Comparison of ENCODE assay signal across 10 mouse cellular contexts in the genomic region with DNA sequence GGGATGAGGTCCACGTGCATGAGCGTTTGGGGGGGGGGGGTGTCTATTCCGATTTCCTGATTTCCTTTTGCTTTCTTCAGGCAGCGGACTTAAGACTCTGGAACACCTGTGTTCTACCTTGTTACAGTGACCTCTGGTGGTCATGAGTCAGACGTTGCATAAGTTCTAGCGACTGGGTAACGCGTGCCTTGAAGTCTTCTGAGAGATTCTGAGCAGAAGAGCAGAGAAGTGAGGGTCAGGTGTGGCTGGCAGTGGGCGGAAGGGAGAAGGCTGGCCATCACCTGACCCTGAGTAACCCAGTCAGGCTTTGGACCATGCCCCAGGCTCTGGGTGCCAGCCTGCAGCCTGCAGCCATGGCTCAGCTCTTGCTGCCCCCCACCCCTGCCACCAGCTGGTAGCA.
DNase-seq lines count a peak whose midpoint lies in the region; ATAC-seq and TF ChIP-seq lines count a peak whose summit lies in the region.
"Had no signal": no experiment of that assay in that cellular context is flagged by ENCODE, and none has a peak within 500 bp of the region (broad histone marks: within the 10 kb centered on the region; RNA-seq: fewer than 3 reads in every experiment).

No protein-coding gene starts in this region.

- H3K9me3 ChIP-seq in heart, postnatal 0 days (replicated peaks; ENCODE audit: control insufficient read depth, low read length): no peaks in the 10 kb centered on the region
- no peaks in the 10 kb centered on the region for H3K9me3 ChIP-seq in E14TG2a.4 (ENCODE audit: low read length)

- peaks cover 5% of the 10 kb centered on the region; the same call in 1 of the 2 replicates for H3K27me3 ChIP-seq in heart, postnatal 0 days (ENCODE audit: control insufficient read depth, insufficient read depth, low read length)
- H3K27me3 ChIP-seq in E14TG2a.4 (ENCODE audit: insufficient read depth, low read length): peaks cover 4% of the 10 kb centered on the region; the same call in 1 of the 2 replicates
- H3K27me3 ChIP-seq: CH12.LX had no signal

- 22% methylated on average over 9 of the region's 9 CpGs for whole genome bisulfite sequencing in heart, postnatal 0 days

- TF ChIP-seq CTCF in heart, postnatal 0 days (IDR thresholded peaks at IDR 0.05; ENCODE audit: low read depth): peak; percentile 49
- peak; percentile 53 for TF ChIP-seq CTCF in E14TG2a.4 (conservative IDR thresholded peaks at IDR 0.05; ENCODE audit: low read length)

- no peak overlapping the region for H3K9ac ChIP-seq in heart, postnatal 0 days (replicated peaks; ENCODE audit: low read depth, low read length)

- no peak overlapping the region for H3K27ac ChIP-seq in heart, postnatal 0 days (ENCODE audit: low read depth)

- ATAC-seq in heart, postnatal 0 days (ENCODE audit: insufficient read depth, low read depth): no peak

- DNase-seq in heart, postnatal 0 days (ENCODE audit: low spot score): no peak
- no peak for DNase-seq in heart, adult 9 months (ENCODE audit: low spot score in 2 of 2)
- DNase-seq in cerebellum, adult 9-11 months: peak; percentile 67
- DNase-seq in kidney, postnatal 4 days: peak; percentile 42 to 61
- no peak for DNase-seq in T-cell, adult 2 months (ENCODE audit: low spot score)
- no peak for DNase-seq in right cerebral cortex, postnatal 14 days
- no peak for DNase-seq in B cell, adult 2 months
- DNase-seq: layer of hippocampus, postnatal 36 days had no signal

- no peak overlapping the region for H3K4me2 ChIP-seq in heart, postnatal 0 days (ENCODE audit: low read depth, low read length)

- H3K4me1 ChIP-seq in heart, postnatal 0 days (ENCODE audit: control insufficient read depth, insufficient read depth): peaks cover 15% of the 10 kb centered on the region; the same call in 1 of the 2 replicates
- H3K4me1 ChIP-seq in E14TG2a.4 (replicated peaks; ENCODE audit: low read depth, low read length): peaks cover 5% of the 10 kb centered on the region; the same call in 1 of the 2 replicates

- H3K4me3 ChIP-seq in heart, postnatal 0 days (ENCODE audit: low read depth, low read length): no peak overlapping the region
- no peak overlapping the region for H3K4me3 ChIP-seq in E14TG2a.4 (replicated peaks; ENCODE audit: low read length)

- no peaks in the 10 kb centered on the region for H3K36me3 ChIP-seq in heart, postnatal 0 days (replicated peaks; ENCODE audit: control insufficient read depth, insufficient read depth, low read length)
- H3K36me3 ChIP-seq in E14TG2a.4 (ENCODE audit: insufficient read depth, low read length): no peaks in the 10 kb centered on the region

- TF ChIP-seq EP300 in heart, postnatal 0 days (IDR thresholded peaks at IDR 0.05; ENCODE audit: low read depth): no peak

Comparison
In these comparisons a context has a peak if more than half of its experiments do, and no peak if none do; other contexts are left out.
1. DNase-seq: peak in cerebellum, adult 9-11 months (single experiment) and kidney, postnatal 4 days (2 of 2); none in heart, postnatal 0 days (single experiment), heart, adult 9 months (0 of 2), T-cell, adult 2 months (single experiment), right cerebral cortex, postnatal 14 days (single experiment) and B cell, adult 2 months (0 of 2).